Mouse (Mus musculus) Muller cell, postnatal 12 days (primary cell): Measurements from ENCODE around the gene Zfp169.

Experiments
- DNase-seq: peaks from one replicate; pipeline ENCODE4 v3.0.0-alpha.2; 2015; ENCODE audit errors: inconsistent ontology term

Zfp169 gene

DNA sequence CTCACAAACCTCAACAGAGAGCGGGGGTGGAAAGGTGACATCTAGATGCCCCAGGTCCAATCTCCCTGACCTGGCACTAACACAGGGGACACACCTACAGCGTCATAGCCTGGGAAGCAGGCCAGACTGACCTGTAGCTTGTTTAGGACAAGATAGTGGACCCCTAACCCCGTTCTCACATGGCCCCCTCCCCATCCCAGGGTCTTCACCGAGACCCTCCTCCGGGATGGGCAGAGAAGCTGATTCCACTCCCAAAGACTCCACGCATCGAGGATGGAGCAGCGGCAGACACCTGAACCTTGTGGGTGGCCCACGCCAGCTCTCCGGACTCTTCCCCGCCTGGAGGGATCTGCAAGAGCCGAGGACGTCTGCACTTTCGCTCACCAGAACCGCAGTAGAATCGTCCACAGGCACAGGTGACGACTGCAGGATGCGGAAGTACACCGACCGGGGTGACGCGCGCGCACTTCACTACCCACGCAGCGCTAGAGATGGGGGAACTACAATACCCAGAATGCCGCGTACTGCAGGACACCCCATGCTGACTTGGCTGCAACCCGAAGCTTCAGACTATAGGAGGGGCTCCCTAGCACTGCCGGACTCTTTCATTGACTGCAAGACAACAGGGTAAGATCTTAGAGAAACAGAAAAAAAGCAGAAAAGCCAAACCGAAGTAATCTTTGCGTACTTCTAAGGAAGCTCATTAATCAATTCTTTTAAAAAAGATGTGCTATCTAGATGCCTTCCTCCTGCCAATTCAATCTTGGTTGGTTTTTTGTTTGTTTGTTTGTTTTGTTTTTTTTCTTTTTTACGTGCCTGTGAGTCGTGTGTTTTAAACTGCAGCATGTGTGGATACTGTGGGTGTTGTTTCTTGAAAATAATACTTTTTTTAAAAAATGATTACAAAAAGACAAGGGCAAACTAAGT is at the start of gene Zfp169, which contains the start of gene A830005F24Rik:
TSS of gene Zfp169 (minus strand) at position 449 of the 927 bp plus-strand sequence.
TSS of gene A830005F24Rik (plus strand) at position 568 of the 927 bp plus-strand sequence.
- peak; percentile 84 for DNase-seq

- DNase-seq: no peak
Measured at GRCm38 (mm10) chr13:48562336-48562735, 49.1 kb upstream of the Zfp169 start.

GRCm38 (mm10) chr13:48561481-48561880 is 48.2 kb upstream of the Zfp169 start:
- no peak for DNase-seq

DNA sequence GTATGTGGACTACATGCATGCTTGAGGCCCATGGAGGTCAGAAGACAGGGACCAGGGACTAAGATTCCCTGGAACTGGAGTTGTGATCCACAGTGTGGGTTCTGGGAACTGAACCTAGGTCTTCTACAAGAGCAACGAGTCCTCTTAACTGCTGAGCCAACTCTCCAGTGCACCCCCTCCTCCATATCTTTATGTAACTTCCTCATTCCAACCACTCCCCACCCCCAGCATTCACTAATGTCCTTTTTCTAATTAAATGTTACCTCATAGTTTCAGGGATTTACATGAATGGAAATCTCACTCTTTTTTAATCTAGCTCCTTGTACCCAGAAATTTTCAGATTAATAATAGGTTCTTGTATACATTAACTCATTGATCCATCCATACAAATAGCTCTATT is 42.7 kb upstream of the Zfp169 start:
- DNase-seq: no peak

GRCm38 (mm10) chr13:48554552-48554951 is 41.3 kb upstream of the Zfp169 start:
- DNase-seq: no peak

DNA sequence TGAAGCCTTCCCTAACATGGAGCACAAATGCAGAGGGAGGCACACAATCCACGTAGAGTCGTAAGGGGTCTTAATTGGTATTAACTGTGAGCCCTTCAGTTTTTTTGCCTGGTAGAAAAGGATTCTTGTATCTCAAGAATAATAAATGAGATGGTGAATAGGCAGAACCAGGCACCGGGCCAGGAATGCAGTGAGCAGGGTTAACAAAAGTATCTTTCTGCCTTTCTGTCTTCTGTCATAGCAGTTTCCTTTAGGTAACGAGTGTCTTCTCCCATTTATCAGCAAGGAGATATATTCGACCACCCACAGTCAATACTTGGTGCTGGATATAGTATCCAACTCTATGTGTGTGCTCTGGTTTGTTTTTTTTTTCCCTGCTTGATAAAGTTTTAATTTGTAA is 40.3 kb upstream of the Zfp169 start:
- DNase-seq: peak; percentile 54

GRCm38 (mm10) chr13:48552181-48553090 is 39.2 kb upstream of the Zfp169 start:
- DNase-seq: peak; percentile 85

GRCm38 (mm10) chr13:48548296-48548695 is 35.0 kb upstream of the Zfp169 start:
- DNase-seq: no peak

DNA sequence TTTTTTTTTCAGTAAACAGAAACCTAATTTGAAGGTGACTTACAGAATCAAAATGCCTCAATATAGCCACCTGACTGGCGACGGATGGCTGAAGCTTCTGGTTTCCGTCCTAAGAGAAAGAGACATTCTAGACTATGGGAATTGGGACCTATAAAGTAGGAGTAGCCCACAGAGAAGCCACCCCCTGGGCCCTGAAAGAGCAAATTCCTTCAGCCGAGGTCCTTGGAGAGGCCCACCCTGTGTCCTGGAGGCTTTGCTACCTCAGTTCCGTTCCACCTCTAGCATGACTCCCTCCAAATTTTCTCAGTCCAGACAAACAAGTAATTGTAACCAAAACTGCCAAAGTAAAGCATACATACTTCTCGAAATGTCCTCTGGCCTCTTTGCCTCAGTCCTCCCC is 34.4 kb upstream of the Zfp169 start:
- no peak for DNase-seq

DNA sequence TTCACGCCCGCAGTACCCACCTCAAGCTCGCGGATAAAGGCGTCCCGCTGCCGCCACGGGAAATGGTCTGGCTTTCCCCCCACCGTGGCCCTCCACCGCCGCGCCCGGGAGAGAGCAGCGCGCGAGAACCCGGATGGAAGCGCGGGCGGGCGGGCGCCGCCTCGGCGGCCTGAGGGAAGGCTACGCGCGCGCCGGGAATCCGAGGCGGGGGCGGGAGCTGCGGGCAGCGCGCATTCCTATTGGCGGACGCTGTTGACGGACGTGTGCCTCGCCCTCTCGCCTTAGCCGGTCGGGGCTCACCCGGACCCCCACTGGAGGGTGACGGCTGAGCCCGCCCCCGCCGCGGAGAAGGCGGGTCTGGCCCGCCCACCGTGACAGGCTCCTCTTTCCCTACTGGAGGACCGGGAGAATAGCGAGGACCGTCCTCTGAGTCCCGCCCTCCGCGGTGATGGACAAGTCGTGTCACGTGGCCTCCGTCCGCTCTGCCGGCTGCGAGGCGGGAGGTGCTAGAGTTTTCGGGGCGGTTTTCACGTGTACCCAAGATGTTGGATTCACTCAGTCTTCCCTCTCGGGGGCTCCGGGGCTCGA is 33.2 kb upstream of the Zfp169 start:
- DNase-seq: peak; percentile 100

DNA sequence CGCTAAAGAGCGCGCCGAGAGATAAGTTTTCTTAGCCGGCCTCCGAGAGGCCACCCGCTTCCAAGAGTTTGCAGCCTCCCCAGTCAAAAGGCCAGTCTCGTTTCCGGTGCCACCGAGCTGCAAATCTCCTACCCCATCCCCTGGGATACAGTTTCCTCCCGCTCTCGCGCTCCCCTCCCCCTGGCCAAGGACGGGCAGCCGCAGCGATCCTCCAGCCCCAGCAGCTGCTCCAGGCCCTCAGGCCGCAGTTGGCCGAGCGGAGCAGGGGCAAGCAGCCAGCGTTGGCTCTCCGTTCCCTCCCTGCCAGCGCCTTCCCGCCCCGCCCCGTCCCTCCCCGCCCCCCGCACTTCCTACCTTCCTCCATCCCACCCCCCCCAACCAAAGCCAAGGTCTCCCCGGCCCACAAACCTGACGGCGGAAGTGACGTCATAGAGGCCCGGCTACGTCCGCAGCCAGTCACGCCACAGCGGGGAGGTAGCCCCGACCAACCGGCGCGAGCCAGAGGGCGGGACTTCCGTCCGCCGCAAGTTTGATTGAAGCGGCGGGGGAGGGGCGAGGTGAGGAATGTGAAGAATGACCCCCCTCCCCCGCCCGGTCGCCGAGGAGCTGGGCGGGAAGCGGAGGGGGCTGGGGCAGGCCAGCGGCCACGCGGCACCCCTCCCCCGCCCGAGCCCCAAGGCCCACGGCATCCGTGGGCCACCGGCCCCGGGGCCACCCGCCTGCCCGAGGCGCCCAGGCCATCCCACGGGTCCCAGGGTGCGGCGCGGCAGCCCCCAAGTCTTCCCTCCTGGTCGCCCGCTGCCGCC is 32.4 kb upstream of the Zfp169 start:
- DNase-seq: peak; percentile 100

DNA sequence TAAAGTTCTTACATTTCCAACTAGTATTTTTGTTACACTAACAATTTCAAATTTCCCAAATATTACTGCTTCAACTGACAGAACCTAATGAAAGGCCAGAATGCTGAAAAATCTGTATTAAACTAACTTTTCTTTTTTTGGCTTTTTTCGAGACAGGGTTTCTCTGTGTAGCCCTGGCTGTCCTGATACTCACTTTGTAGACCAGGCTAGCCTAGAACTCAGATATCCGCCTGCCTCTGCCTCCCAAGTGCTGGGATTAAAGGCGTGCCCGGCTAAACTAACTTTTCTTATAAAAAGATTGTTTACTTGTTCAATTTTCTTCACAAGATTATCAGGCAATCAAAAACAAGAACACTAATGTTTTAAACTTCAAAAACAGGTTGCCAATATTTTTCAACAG is 31.6 kb upstream of the Zfp169 start:
- no peak for DNase-seq

DNA sequence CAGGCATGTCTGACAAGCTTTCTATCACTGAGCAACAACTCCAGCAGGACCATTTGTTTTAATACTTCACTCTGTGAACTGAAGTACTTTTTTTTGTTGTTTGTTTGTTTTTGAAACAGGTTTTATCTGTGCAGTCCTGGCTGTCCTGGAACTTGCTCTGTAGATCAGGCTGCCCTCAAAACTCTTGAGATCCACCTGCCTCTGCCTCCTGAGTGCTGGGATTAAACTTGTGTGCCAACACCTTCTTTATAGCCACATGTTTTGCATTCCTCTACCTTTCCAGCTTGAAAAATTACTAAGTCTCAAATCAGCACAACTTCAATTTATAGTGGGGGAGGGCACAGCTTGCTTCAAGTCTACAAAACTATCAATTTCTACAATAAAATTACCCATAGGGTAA is 31.1 kb upstream of the Zfp169 start:
- DNase-seq: no peak

- no peak for DNase-seq
Measured at GRCm38 (mm10) chr13:48540488-48540887, 27.2 kb upstream of the Zfp169 start.

- no peak for DNase-seq
Measured at GRCm38 (mm10) chr13:48533441-48533840, 20.2 kb upstream of the Zfp169 start.

DNA sequence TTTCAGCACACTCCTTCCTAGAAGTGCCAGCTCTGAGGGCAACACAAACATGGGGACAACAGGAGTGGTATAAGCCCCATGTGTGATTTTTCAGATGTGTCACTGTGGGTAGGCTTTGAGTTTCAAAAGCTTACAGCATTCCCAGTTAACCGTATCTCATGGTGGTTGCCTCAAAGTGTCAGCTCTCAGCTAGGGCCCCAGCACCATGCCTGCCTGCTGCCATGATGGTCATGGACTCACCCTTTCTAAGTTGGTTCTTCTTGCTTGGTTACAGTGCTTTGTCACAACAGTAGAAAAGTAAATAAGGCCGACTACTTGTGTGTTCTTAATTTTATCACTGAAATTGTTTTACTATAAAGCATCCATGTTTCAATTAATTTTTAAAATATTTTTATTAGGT is 18.2 kb upstream of the Zfp169 start:
- DNase-seq: no peak

GRCm38 (mm10) chr13:48530685-48531084 is 17.4 kb upstream of the Zfp169 start:
- DNase-seq: no peak

DNA sequence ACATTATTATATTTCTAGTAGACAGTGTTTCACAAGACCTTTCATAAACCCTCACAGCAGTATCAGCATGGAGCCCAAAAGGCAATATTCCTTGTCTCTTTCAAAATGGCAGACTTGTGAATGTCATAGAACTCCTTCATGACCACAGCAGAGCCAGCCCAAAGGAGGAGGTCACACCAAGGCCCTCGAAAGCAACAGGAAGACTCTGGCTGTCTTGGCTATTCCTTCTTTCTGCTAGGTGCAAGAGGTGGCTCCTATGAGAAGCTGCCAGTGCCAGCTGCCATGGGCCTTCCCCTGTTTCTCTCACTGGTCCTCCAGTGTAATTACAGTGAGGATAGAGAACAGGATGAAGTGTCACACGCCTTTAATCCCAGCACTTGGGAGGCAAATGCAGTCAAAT is 15.8 kb upstream of the Zfp169 start:
- DNase-seq: no peak

- peak; percentile 80 for DNase-seq
Measured at GRCm38 (mm10) chr13:48528123-48528871, 15.0 kb upstream of the Zfp169 start.

- DNase-seq: no peak
Measured at GRCm38 (mm10) chr13:48525745-48526144, 12.5 kb upstream of the Zfp169 start.
